Mouse (Mus musculus) regulatory T cell (primary cell): ENCODE measurements around the gene Usp22.
"Not testable (repeated sequence)": the region's sequence is repeated elsewhere in the genome, so short reads cannot be mapped to it uniquely, and the experiment has no call there.

Experiments
- in situ Hi-C: fragments of 300-600 bp; cut with MboI, MseI; formaldehyde crosslinking; loops from one replicate; pipeline ENCODE4 v1.15.1; 2025; ENCODE audit warnings: high pct_unique_total_duplicates

Gene Usp22

DNA sequence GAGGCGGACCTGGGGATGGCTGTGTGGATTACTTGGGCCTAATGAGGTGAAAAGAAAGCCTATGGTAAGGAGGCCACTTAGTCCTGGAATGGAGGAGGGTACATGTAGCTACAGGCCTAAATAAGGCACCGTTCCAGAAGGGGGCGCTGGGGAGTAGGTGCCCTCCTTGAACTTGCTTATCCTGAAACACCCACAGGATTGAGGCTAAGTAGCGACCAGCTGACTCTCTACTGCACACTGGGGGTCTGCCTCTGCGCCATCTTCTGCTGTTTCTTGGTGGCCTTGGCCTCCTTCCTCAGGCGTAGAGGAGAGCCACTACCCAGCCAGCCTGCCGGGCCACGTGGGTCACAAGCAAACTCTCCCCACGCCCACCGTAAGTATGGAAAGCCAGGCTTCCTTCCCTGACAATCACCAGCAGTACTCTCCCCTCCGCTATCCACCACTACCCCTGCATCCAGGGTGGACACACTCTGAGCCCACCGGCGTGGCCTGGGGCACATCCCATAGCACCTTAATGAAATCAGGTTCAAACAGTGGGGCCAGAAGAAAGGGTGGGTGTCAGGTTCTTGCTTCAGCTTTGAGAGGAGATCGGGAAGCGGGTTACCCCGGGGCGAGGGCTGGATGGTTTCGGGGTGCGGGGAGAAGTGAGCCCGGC lies 28.1 kb downstream of the Usp22 start:
- in situ Hi-C loops: no loop called here

DNA sequence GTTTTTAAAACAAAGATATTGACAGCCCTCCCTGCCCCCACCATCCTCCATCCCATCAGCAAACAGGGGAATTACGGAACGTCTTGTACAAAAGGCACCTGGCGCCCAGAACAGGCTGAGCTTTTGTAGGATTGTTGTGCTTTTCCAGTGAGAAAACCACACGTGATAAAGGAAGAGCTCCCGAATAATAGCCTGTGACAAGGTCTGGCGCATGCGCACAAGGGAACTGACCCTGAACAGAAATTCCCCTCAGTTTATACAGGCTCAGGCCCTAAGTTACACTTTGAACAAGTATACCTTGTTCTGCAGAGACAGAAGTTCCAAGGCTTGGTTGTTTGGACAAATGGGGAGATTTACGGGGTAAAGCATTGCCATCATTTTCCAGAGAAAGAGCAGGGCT lies 29.3 kb downstream of the Usp22 start:
- in situ Hi-C loops: no loop called here

DNA sequence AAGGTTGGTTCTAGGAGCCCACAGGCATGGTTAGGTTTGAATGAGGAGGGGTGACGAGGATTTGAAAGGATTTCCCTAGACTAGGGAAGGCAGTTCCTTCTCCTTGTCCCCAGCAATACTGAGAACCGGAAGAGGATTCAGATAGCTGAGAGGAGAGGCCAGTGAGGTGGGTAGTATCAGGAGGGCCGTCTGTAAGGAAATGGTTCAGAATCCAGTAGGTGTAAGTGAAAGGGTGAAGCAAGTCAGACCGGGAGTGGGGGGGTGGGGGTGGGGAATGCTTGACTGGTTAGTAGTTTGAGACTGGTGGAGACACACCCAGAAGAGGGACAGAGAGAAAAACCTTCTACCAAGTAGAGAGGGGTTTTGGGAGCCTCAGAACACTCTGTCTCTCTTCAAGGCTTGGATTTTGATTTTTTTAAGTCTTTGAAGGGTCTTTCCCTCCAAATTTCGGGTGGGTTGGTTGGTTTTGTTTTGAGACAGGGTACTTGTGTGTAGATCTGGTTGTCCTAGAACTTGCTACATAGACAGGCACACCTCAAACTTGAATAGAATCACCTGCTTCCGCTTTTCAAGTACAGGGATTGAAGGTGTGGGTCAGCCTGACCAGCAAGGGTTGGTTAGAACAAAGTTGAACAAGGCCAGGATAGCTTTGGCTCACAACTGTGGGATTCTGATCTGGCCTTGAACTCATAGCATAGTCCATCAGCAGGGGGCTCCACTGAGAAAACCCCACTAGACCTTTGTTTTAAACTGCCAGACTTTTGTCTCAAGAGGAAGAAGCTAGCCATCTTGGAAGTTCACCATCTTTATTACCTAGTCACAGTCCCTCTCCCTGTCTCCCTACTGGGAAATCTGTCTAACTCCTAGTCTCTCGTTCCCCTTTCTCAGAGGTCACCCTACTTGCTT lies 31.0 kb downstream of the Usp22 start:
- in situ Hi-C loops: no loop called here

DNA sequence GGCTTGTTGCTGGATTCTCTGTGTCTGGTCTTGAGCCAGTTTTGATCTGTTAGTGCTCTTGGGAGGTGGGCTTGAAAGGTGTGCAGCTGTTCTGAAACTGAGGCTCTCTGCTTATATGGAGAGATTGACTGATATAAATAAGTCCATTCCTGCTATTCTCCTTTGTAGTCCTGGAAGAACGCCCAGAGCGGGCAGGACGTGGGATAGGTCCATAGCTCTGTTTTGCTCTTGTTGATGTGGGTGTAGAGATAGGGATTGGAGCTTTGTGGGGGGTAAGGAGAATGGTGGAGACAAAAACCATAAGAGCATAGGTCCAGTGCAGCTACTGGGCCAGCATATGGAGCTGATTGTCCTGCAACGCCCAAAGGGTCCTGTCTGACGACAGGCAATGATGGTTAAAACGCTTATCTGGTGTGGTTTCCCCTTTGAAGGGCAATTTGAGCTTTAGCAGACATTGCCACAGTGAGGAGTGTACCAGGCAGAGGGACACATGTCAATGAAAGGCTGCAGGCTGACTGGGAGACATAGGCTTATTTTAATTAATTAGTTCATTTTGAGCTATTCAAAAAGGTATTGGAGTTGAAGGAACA lies 31.8 kb downstream of the Usp22 start:
- in situ Hi-C loops: no loop called here

DNA sequence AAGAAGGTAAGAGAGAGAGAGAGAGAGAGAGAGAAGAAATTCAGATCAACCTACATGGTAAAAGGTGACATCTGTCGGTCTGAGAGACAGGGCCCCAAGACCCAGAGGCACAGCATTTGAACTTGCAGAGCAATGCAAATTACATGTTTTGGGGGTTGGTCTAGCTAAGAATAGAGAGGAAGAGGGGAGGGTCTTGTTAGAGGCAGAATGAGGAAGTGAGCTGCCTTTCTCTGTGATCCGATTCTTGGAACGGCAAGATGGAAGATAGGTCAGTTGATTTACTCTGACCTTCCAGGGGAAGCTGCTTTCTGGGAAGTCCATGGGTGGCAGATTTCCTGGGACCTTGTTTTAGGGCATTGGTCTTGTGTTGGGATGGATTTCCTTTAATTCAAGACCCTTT lies 32.6 kb downstream of the Usp22 start:
- in situ Hi-C loops: no loop called here

DNA sequence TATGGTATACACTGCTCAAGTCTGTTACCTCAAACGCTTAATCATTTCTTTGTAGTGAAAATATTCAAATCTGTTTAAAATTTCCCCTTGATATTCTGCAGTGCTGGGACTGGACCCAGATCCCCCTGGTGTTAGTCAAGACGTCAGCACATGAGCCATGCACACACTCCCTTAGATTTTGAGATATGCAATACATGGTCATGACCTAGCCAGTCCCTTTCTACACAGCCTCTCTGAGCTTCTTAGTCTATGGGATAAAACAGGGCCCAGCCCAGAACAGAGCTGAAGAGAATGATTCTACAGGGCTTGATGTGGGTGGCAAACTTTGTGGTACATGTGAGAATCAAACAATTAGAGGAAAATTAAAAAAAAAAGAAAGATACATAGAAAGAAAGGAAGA lies 33.2 kb downstream of the Usp22 start:
- in situ Hi-C loops: no loop called here

DNA sequence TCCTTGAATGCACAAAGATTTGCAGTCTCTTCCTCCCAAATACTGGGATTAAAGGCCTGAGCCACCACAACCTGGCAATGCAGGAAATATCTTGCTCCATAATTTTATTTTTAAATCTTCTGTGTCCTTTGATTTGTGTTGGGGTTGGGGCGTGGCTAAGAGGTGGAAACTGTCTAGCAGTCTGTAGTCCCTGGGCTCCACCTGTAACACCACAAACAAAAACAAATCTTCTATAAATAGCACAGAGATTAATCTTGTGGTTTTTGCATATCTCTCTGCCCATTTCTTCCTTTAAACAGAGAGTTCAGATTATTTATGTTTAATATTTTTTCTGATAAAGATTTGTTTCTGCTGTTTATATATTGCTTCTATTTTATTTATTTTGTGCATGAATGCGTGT lies 41.9 kb downstream of the Usp22 start:
- in situ Hi-C loops: no loop called here

DNA sequence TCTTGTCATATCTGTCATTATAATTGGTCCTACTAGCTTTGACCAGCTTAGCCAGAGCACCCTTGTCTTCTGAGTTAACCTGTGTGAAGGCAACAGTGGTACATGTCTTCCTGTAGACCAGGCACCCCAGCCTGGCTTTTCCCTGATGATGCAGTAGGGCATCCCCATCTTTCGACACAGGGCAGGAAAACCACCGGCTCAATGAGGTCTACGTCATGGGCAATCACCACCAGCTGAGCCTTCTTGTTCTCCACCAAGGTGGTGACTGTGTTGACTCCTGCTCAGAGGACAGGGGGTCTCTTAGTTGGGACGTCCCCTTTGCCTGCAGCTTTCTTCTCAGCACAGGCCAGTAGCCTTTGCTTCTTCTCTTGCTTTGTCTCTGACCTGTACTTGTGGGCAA lies 44.2 kb downstream of the Usp22 start:
- in situ Hi-C loops: not testable (repeated sequence)

DNA sequence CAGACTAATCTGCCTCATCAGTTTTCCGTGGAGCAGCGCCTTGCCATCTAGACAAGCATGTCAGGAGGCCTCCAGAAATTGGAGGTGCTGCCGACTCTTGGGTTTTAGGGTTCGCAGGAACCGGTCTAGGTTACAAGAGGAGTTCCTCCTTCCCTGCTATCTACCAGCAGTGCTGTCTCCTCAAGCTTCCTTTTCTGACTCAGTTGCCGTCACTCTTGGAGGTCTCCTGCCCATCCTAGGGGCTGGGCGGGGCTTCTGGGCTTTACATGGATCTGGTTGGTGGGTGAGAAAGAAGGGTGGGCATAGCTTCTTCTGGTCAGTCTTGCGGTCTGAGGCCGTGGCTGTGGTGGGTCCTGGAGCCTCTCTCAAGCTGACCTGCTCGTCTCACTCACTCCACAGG lies 45.5 kb downstream of the Usp22 start:
- in situ Hi-C loops: no loop called here

DNA sequence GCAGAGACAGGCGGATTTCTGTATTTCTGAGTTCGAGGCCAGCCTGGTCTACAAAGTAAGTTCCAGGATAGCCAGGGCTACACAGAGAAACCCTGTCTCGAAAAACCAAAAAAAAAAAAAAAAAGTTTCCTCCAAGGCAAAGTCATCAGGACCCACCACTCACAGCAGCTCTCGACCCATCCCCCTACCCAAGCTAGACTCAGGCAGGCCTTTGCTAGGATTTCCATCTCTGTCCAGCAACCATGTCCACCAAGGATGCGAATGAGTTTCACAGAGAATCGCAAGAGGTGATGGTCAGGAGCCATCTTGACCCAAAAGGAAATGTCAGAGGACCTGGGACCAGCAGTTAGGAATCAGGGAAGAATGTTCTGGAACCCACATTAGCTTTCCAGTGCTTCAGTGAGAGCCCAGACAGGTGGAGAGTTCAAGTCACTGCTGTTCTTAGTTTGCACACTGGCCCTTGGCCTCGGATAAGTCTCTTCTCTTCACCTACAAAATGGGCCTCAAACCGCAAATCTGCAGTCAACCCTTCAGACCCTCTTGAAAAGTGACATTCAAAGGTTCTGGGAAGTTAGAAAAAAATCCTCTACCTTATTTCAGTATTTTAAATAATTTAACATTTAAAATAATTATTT lies 47.3 kb downstream of the Usp22 start:
- in situ Hi-C loops: no loop called here

DNA sequence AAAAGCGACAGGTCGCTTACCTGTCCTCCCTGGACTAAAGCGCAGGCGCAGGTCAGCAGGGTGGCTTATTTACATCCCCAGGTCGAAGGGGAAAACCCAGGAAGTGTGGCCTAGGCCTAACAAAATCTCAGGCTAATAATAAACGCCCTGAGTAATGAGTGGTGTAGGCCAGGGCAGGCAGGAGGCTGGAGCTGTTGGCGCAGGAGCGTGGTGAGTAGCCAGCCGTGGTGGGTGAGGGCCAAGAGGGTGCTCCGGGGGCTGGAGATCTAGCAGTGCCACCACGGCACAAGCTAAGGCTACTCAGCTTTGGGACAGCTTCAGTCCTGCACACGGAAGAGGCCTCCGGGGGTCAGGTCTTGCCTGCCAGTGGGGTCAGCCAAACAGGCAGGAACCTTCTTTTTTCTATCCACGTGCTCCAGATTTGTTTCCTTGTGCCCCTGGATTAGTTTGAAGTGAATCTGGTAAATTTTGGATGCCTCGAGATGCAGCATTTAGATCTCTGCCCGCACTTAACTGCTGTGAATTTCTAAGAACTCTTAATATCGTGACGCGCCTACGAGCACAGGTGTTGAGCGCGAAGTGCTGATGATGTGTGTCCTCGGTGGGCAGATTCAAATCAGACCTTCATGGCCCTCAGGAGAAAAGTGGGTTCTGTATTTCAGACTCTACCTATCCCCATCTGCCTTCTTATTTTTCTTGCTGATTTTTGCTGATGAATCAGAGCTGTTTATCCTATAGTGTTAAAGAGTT lies 48.1 kb downstream of the Usp22 start, which contains the start of gene Tnfrsf13b:
Gene Tnfrsf13b (plus strand): TSS at position 150 of the 750 bp plus-strand sequence.
- in situ Hi-C loops: no loop called here

DNA sequence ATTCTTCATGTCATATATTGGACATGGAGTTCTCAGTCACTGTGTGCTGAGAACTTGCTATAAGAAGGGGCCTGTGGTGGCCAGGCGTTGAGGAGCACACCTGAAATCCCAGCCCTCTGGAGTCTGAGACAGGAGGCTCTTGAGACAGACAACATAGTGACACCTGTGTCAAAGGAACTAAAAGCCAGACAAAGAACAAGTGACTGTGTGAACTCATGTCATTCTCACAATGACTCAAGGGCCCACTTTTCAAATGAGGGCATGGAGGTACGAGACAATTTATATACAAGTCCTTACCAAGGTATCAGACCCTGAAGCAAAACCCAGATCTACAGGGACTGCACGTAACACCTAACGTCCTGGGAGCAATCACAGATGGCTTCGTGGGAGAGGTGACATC lies 48.9 kb downstream of the Usp22 start:
- in situ Hi-C loops: no loop called here

DNA sequence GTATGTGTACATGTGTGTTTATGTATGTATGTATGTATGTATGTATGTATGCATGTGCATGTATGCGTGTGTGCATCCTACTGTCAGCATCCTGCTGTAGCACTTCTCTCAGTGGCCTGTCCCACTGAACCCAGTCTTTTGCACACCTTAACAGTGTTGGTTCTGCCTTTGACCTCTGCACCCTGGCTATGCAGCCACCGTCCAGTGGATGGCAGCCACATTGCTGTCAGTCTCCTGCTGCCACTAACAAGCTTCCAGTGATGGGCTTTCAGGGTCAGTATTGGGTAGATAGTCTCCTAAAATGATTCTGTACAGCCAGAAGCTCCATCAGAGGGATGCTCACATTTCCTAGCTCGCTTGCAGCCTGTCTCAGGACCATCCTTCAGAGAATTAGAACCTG lies 51.0 kb downstream of the Usp22 start:
- in situ Hi-C loops: loop anchor here (25.0 kb wide), 1 partner anchor 1012 kb away; the partner anchor contains the start of gene Rai1

DNA sequence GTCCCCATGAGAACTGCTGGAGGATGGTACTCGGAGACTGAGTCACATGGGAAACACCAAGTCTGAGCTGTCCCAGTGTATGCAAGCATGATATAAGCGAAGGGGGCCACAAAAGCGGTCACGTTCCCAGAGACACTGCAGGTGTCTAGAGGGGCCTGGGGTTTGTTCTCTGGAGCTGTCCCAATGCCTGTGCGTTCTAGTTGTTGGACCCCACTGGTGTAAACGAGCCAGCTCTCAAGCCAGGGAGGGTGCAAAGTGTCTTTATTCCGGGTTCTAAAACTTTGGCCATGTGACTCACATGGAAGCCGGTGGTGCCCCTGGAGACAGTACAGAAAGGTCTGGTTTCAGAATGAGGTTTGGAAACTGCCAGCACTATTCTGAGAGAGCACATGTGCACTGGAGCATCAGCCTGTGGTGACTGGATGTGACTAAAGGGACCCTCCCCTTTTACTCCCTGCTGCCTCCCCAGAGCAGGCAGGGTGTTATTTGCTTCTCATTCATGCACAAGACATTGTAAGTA lies 52.0 kb downstream of the Usp22 start:
- in situ Hi-C loops: loop anchor here (25.0 kb wide), 1 partner anchor 1011 kb away; the partner anchor contains the start of gene Rai1

DNA sequence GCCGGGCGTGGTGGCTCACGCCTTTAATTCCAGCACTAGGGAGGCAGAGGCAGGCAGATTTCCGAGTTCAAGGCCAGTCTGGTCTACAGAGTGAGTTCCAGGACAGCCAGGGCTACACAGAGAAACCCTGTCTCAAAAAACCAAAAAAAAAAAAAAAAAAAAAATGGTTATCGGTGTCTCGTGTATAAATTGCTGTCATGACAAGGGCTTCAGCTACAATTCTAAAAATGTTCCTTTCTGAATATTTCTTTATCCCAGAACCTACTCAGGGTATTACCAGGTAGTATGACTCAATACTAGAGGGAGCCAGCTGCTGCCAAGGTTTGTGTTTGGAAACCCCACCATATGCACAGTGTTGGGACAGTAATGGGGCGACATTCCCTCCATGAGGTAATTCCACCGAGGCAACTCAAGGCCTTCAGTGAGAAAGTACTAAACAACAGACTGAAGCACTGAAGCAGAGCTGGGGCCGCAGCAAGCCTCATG lies 52.5 kb downstream of the Usp22 start:
- in situ Hi-C loops: loop anchor here (25.0 kb wide), 1 partner anchor 1010 kb away; the partner anchor contains the start of gene Rai1

DNA sequence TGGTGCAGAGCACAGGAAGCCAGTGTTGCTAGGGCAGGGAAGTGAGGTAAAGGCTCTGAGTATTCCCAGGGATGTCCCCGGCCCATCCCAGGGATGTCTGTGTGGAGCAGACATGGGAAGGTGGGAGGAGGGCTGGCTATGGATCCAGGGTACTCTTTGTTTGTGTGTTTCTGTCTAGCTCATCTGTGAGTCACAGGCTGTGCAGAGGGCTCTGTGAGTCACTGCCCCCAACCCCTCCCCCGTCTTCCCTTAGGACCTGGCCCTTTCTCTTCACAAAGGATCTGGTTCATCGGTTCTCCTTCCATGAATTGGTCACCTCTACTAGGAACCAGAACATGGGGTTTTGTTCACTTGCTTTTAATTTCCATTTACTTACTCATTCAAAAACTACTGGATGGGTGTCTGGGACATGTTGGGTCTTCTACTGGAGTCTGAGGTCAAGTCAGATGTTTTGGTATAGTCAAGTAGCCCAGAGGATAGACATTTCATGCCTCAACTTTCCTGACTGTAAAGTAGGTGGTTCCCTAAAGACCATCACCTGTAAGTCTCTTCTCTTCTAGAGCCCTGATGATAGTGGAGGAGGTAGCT lies 54.8 kb downstream of the Usp22 start:
- in situ Hi-C loops: loop anchor here (25.0 kb wide), 1 partner anchor 1008 kb away; the partner anchor contains the start of gene Rai1

DNA sequence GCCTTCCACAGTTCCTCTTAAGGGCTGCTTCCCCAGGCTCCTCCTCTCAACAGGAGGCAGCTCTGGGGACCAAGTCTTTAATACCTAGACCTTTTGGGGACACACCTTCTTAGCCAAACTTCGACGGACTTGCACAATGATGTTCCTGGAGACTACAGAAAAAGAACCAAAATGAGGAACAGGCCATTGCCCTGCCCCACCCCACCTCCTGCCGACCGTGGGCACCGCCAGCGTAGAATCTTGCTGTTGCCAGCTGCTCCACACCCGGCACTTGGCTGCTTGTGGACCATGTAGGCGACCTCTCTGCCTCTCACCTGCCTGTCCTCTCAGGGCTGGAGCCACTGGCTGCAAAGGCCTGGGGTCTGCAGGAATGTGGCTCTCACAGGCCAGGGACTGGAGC lies 58.6 kb downstream of the Usp22 start:
- in situ Hi-C loops: loop anchor here (25.0 kb wide), 1 partner anchor 1004 kb away; the partner anchor contains the start of gene Rai1

DNA sequence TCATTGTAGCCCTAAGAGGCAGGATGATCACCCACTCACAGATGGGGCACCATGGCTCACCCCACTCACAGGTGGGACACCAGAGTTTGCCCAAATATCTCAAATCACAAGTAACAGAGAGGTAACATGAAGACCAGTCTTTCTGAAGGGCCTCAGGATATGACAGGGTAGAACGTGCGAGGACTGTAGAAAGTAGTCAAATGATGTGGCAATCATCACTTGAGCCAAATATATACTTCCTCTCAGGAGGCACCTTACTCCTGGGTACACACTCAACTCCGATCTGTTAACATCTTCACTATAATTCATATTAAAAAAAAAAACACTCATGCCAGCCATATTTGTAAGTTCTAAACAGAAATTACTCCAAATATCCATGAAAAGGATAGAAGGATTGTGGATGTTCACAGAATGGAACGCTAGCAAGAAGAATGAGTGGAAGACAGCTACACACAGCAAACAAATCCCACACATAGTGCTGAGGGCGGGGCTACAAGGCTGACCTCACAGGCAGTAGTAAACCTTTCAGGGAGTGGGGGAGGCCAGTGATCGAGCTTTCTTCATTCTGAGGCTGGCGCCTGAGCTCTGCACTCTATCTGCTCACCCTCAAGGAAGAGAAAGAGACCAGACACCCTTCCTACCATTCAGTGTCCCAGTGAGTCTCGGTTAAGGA lies 62.4 kb downstream of the Usp22 start:
- in situ Hi-C loops: loop anchor here (25.0 kb wide), 1 partner anchor 1000 kb away; the partner anchor contains the start of gene Rai1

DNA sequence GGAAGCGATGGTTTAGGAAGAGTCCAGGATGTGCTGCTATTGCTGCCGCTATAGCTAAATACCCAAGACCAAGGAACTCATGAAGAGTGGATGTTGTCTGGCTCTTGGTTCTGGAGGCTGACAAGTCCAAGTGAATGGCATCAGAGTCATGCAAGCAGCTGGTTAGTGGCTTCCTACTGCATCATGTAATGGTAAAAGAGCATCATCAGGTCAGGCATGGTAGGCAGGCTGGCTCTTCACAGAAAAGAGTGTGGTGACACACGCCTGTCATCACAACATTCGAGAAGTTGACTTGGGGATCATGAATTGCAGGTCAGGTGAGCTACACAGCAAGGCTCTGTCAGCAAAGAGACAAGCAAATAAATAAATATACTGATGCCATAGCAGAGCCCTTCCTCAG lies 63.4 kb downstream of the Usp22 start:
- in situ Hi-C loops: loop anchor here (25.0 kb wide), 1 partner anchor 999 kb away; the partner anchor contains the start of gene Rai1
